Mouse (Mus musculus) intestine, embryonic 16.5 days (tissue): Measurements from ENCODE around the gene Mark3. TPM values are rescaled to one million over a fixed set of nuclear protein-coding genes. Genes with fewer than 3 reads are reported as not detected.
A peak's percentile ranks its signal among the peaks of the same experiment; 100 is the strongest.
"Not testable (repeated sequence)": the region's sequence is repeated elsewhere in the genome, so short reads cannot be mapped to it uniquely, and the experiment has no call there.

ENCODE experiments used
- ATAC-seq: fragments of 200-750 bp; cut with Nextera tagmentation; 2 replicates; pipeline ENCODE4 v1.8.0; 2017; ENCODE audit warnings: moderate TSS enrichment, moderate library complexity
- H3K27ac ChIP-seq: fragments of 300-500 bp; sonication (generic); 2 replicates; pipeline ENCODE4 v1.5.1; 2014; ENCODE audit warnings: mild to moderate bottlenecking, low read length
- H3K27me3 ChIP-seq: fragments of 300-500 bp; sonication (generic); replicated peaks from 2 replicates; pipeline ENCODE4 v1.6.1; 2014; ENCODE audit warnings: low read length, control low read depth, mixed read lengths; ENCODE audit not compliant: control insufficient read depth, insufficient read depth
- H3K36me3 ChIP-seq: fragments of 300-500 bp; sonication (generic); 2 replicates; pipeline ENCODE4 v1.6.1; 2014; ENCODE audit warnings: low read length, control low read depth; ENCODE audit not compliant: control insufficient read depth, insufficient read depth
- H3K4me1 ChIP-seq: fragments of 300-500 bp; sonication (generic); 2 replicates; pipeline ENCODE4 v1.6.1; 2014; ENCODE audit warnings: low read length, control low read depth, mixed read lengths; ENCODE audit not compliant: control insufficient read depth, insufficient read depth
- H3K4me2 ChIP-seq: fragments of 300-500 bp; sonication (generic); 2 replicates; pipeline ENCODE4 v1.6.1; 2014; ENCODE audit warnings: low read depth, low read length, control low read depth
- H3K4me3 ChIP-seq: fragments of 300-500 bp; sonication (generic); 2 replicates; pipeline ENCODE4 v1.5.1; 2014; ENCODE audit warnings: mild to moderate bottlenecking, low read length
- H3K9ac ChIP-seq: fragments of 300-500 bp; sonication (generic); 2 replicates; pipeline ENCODE4 v1.6.1; 2014; ENCODE audit warnings: low read depth, low read length
- H3K9me3 ChIP-seq: fragments of 300-500 bp; sonication (generic); 2 replicates; pipeline ENCODE4 v1.6.1; 2016; ENCODE audit warnings: low read length, control low read depth; ENCODE audit not compliant: control insufficient read depth
- WGBS: fragments of 180-500 bp; shearing (Covaris S2); extraction: QIAGEN DNeasy Blood & Tissue Kit; methylation state at CpG from one replicate; pipeline ENCODE4 v1.1.7; 2014; 5-methylcytosine and 5-hydroxymethylcytosine counted together
- polyA plus RNA-seq: library from polyadenylated mRNA; unstranded; fragments of >200 nt; fragmentation: Nextera tagmentation; extraction: Ambion mirVana; gene quantifications from 2 replicates; pipeline ENCODE4 v1.2.1, GENCODE M21; 2015

Gene Mark3
- polyA plus RNA-seq, 1 experiment from 2014 or later = 14.2 TPM

GRCm38 (mm10) chr12:111537796-111538291, 36.5 kb upstream of the Mark3 start, which contains the start of gene Eif5:
Gene Eif5 (plus strand): TSS chr12:111538016.
- no peaks in the 10 kb centered on the region for H3K27me3 ChIP-seq
- H3K9me3 ChIP-seq = no peaks in the 10 kb centered on the region
- ATAC-seq = peak; percentile 97
- peaks cover 15% of the 10 kb centered on the region for H3K4me1 ChIP-seq
- H3K36me3 ChIP-seq = peaks cover 9% of the 10 kb centered on the region; the same call in 1 of the 2 replicates
- peak within 1 kb of the TSS; percentile 94 for H3K4me3 ChIP-seq
- peak within 1 kb of the TSS; percentile 99 for H3K9ac ChIP-seq
- WGBS = 0% methylated on average over 45 of the region's 47 CpGs
- peak within 1 kb of the TSS; percentile 99 for H3K27ac ChIP-seq
- H3K4me2 ChIP-seq = peak within 1 kb of the TSS; percentile 75

DNA sequence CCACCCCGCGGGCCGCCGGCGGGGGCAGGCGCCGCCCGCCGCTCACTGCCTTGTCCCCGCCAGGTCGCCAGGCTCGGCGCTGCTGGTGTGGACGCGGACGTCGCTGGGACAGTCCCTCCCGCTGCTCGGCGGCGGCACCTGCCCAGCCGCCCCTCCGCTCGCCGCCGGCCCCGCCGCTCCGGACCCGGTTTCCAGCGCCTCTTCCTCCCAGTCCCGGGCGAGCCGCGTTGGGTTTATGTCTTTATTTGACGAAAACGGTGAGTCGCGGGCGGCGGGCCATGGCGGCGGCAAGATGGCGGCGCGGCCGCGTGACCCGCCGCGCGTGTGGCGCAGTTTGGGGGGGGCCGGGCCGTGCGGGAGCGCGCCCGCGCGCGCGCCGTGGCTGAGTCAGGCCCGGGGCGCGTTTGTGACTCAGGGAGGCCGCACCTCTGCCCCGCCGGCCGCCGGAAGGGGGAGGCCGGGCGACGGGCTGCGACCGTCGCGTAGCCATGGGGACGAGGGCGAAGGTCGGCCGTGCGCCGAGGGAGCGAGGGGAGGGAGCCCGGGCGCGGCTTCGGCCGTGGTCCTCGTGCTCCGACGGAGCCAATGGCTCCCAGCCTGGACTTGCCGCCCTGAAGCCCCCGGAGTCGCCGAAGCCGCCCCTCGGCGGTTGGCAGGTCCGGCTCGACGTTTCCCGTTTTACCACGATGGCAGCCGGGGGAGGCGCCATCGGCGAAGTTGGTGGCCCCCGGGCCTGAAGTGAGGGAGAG, 35.9 kb upstream of the Mark3 start:
- under 1% methylated on average over 94 of the region's 111 CpGs for WGBS
- Histone ChIP-seq H3K4me2 (peak overlapping the region; percentile 75), H3K27ac (peak overlapping the region; percentile 99), H3K4me1 (peaks cover 15% of the 10 kb centered on the region), H3K9me3 (no peaks in the 10 kb centered on the region), H3K9ac (peak overlapping the region; percentile 99), H3K27me3 (no peaks in the 10 kb centered on the region), H3K4me3 (peak overlapping the region; percentile 94), H3K36me3 (peaks cover 9% of the 10 kb centered on the region; the same call in 1 of the 2 replicates)
- peak; percentile 72 for ATAC-seq

DNA sequence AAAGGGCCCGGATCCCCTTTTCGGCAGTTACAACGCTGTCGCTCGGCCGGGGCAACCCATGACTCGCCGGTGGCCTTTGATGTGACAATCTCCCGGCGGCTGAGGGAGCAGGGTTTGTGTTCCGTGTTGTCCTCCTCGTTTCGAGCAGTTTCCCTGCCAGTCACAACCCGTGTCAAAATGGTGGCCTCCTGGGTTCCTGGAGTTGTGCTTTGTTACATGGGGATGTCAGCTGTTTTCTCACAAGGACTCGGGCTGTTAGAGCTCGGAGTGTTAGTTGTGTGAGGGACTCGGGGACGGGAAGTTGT, 35.3 kb upstream of the Mark3 start:
- no peaks in the 10 kb centered on the region for H3K27me3 ChIP-seq
- H3K27ac ChIP-seq = peak overlapping the region; percentile 99
- no peak for ATAC-seq
- H3K9me3 ChIP-seq = no peaks in the 10 kb centered on the region
- H3K9ac ChIP-seq = peak overlapping the region; percentile 99
- peaks cover 9% of the 10 kb centered on the region; the same call in 1 of the 2 replicates for H3K36me3 ChIP-seq
- peak overlapping the region; percentile 75 for H3K4me2 ChIP-seq
- peaks cover 15% of the 10 kb centered on the region for H3K4me1 ChIP-seq
- WGBS = under 1% methylated on average over 18 of the region's 18 CpGs
- peak overlapping the region; percentile 94 for H3K4me3 ChIP-seq

- peaks cover 14% of the 10 kb centered on the region; the same call in 1 of the 2 replicates for H3K36me3 ChIP-seq
- H3K27ac ChIP-seq = no peak overlapping the region
- no peaks in the 10 kb centered on the region for H3K4me1 ChIP-seq
- no peaks in the 10 kb centered on the region for H3K27me3 ChIP-seq
- H3K4me3 ChIP-seq = no peak overlapping the region
- ATAC-seq = no peak; the same call in 1 of the 2 replicates
- WGBS = 85% methylated on average over 3 of the region's 3 CpGs
- no peak overlapping the region for H3K9ac ChIP-seq
- H3K4me2 ChIP-seq = no peak overlapping the region
- H3K9me3 ChIP-seq = no peaks in the 10 kb centered on the region
These were observed 27.3 kb upstream of the Mark3 start for GRCm38 (mm10) chr12:111547070-111547469.

GRCm38 (mm10) chr12:111548555-111549289, 25.6 kb upstream of the Mark3 start:
- Histone ChIP-seq H3K9ac (no peak overlapping the region), H3K27ac (no peak overlapping the region), H3K36me3 (peaks cover 11% of the 10 kb centered on the region; the same call in 1 of the 2 replicates), H3K4me1 (no peaks in the 10 kb centered on the region), H3K4me3 (no peak overlapping the region), H3K4me2 (no peak overlapping the region), H3K27me3 (no peaks in the 10 kb centered on the region), H3K9me3 (no peaks in the 10 kb centered on the region)
- ATAC-seq = peak; percentile 30; the same call in 1 of the 2 replicates
- whole genome bisulfite sequencing = 66% methylated on average over 2 of the region's 2 CpGs

DNA sequence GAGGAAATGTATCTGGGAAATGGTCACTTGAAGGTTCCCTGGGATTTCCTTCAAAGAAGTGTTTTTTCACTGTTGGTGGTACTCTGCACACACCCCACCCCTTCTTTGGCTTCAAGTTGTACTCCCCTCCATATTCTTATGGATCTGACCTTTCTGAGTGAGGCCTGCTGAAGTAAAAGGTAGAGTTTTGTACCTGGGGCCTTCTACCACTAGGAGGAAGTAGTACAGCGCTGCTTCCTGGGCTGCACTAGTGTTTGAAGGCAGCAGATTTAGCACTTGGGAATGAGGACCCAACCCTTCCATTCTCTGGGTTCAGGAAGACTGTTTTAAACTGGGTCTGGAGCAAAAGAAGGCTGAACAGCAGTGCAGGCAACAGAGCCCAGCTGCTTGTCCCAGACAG, 23.6 kb upstream of the Mark3 start:
- H3K27me3 ChIP-seq = no peaks in the 10 kb centered on the region
- no peaks in the 10 kb centered on the region for H3K4me1 ChIP-seq
- H3K9me3 ChIP-seq = no peaks in the 10 kb centered on the region
- no peak overlapping the region for H3K4me3 ChIP-seq
- H3K4me2 ChIP-seq = no peak overlapping the region
- ATAC-seq = 0 out of 2 replicates have a peak, but pooled peaks have one; percentile 10
- no peak overlapping the region for H3K27ac ChIP-seq
- 43% methylated on average over 1 of the region's 1 CpGs for WGBS
- H3K9ac ChIP-seq = no peak overlapping the region
- 0 out of 2 replicates have a peak, but pooled peaks cover 11% of the 10 kb centered on the region for H3K36me3 ChIP-seq

DNA sequence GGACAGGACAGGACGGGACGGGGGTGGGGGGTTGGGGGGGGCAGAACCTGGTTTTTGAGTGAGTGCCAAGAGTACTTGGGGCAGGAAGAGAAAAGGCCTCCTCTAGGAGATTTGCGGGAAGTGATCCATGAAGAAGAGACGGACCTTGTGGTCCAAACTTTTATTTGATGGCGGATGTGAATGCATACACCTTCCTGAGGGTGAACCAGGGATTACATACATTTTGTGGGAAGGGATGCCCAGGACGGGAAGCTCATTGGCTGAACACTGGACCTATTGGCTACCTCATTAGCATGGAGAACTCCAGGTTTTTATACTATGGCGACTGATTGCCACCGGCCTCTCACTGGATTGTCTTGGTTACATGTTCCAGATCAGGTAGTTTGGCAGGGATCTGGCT, 22.0 kb upstream of the Mark3 start:
- Histone ChIP-seq H3K27me3 (no peaks in the 10 kb centered on the region), H3K36me3 (0 out of 2 replicates have a peak, but pooled peaks cover 5% of the 10 kb centered on the region), H3K9ac (no peak overlapping the region), H3K4me3 (no peak overlapping the region), H3K9me3 (no peaks in the 10 kb centered on the region), H3K4me1 (no peaks in the 10 kb centered on the region), H3K4me2 (no peak overlapping the region), H3K27ac (no peak overlapping the region)
- WGBS = 65% methylated on average over 8 of the region's 8 CpGs
- ATAC-seq = no peak

DNA sequence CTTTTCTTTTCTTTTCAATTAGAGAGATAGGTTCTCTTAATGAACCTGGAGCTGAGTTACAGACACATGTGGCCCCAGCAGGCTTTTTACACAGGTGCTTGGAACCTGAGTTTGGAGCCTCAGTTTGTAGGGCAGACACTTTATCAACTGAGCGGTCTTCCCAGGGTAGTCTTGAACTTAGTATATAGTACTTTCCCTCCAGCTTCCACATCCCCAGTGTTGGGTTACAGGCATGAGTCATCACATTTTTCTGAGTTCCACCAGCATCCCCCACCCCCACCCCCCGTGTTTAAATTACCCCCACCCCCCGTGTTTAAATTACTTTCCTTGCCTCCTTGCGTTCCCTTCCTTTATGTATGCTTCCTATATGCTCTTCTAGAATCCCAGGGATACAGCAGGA, 19.0 kb upstream of the Mark3 start:
- Histone ChIP-seq H3K9ac (no peak overlapping the region), H3K27me3 (no peaks in the 10 kb centered on the region), H3K36me3 (no peaks in the 10 kb centered on the region), H3K4me3 (no peak overlapping the region), H3K27ac (no peak overlapping the region), H3K4me1 (no peaks in the 10 kb centered on the region), H3K9me3 (no peaks in the 10 kb centered on the region), H3K4me2 (no peak overlapping the region)
- 57% methylated on average over 4 of the region's 4 CpGs for WGBS
- no peak for ATAC-seq

- not testable (repeated sequence) for ATAC-seq, H3K4me1 ChIP-seq, H3K9me3 ChIP-seq, H3K36me3 ChIP-seq, H3K4me2 ChIP-seq, H3K9ac ChIP-seq, H3K27me3 ChIP-seq, H3K27ac ChIP-seq, H3K4me3 ChIP-seq
- WGBS = 83% methylated on average over 5 of the region's 5 CpGs
These were observed 18.4 kb upstream of the Mark3 start for GRCm38 (mm10) chr12:111555893-111556292.
